Mouse (Mus musculus) ES-Bruce4 (cell line): ENCODE data around the gene Myom1. TPM values are rescaled to one million over a fixed set of nuclear protein-coding genes. Genes with fewer than 3 reads are reported as not detected.

Source experiments
- H3K27ac ChIP-seq: 2 replicates; pipeline ENCODE4 v1.5.1; 2012; ENCODE audit warnings: low read length, inconsistent platforms; ENCODE audit not compliant: insufficient read depth
- H3K27me3 ChIP-seq: 2 replicates; pipeline ENCODE4 v1.6.1; 2012; ENCODE audit warnings: mild to moderate bottlenecking, low read length, inconsistent platforms; ENCODE audit not compliant: control insufficient read depth, poor library complexity, insufficient read depth, severe bottlenecking
- H3K36me3 ChIP-seq: 2 replicates; pipeline ENCODE4 v1.6.1; 2012; ENCODE audit warnings: inconsistent platforms, mild to moderate bottlenecking, low read length, moderate library complexity; ENCODE audit not compliant: control insufficient read depth, poor library complexity, insufficient read depth, severe bottlenecking
- H3K4me1 ChIP-seq: one replicate; pipeline ENCODE4 v1.8.1; 2011; ENCODE audit warnings: low read length; ENCODE audit not compliant: control insufficient read depth, insufficient read depth
- H3K4me3 ChIP-seq: 2 replicates; pipeline ENCODE4 v1.5.1; 2011; ENCODE audit warnings: low read depth, mild to moderate bottlenecking, low read length
- H3K9ac ChIP-seq: 2 replicates; pipeline ENCODE4 v1.6.1; 2012; ENCODE audit warnings: low read depth, mild to moderate bottlenecking, inconsistent platforms; ENCODE audit not compliant: poor library complexity, severe bottlenecking
- H3K9me3 ChIP-seq: replicated peaks from 2 replicates; pipeline ENCODE4 v1.6.1; 2012; ENCODE audit warnings: mild to moderate bottlenecking, low read length, inconsistent platforms; ENCODE audit not compliant: control insufficient read depth, poor library complexity, insufficient read depth, severe bottlenecking
- CTCF ChIP-seq: IDR thresholded peaks from one replicate; pipeline ENCODE4 v1.8.1; 2011; ENCODE audit warnings: low read depth, low read length
- EP300 ChIP-seq: IDR thresholded peaks from 2 replicates; pipeline ENCODE4 v1.6.1; 2011; ENCODE audit warnings: low read depth, low read length; ENCODE audit not compliant: insufficient read depth
- POLR2A ChIP-seq: IDR thresholded peaks from one replicate; pipeline ENCODE4 v1.8.1; 2011; ENCODE audit warnings: low read length; ENCODE audit not compliant: insufficient read depth
- polyA plus RNA-seq: library from polyadenylated mRNA; stranded (reverse); fragments of >200 nt; gene quantifications from 2 replicates; pipeline ENCODE4 v1.2.4, GENCODE M21; 2011; ENCODE audit warnings: low read depth; ENCODE audit not compliant: missing spikeins, insufficient read depth, insufficient read length

The Myom1 gene
- polyA plus RNA-seq, 1 experiment, result 2.3 TPM

GRCm38 (mm10) chr17:71049292-71049691 lies 46.9 kb downstream of the Myom1 start:
- Histone ChIP-seq H3K4me1 (no peaks in the 10 kb centered on the region), H3K9ac (no peak overlapping the region), H3K27ac (no peak overlapping the region), H3K9me3 (no peaks in the 10 kb centered on the region), H3K27me3 (no peaks in the 10 kb centered on the region), H3K4me3 (no peak overlapping the region), H3K36me3 (no peaks in the 10 kb centered on the region)
- no peak for TF ChIP-seq CTCF
- TF ChIP-seq EP300, result no peak
- TF ChIP-seq POLR2A, result no peak

- Histone ChIP-seq H3K4me3 (no peak overlapping the region), H3K36me3 (no peaks in the 10 kb centered on the region), H3K9ac (no peak overlapping the region), H3K9me3 (no peaks in the 10 kb centered on the region), H3K27ac (no peak overlapping the region), H3K27me3 (no peaks in the 10 kb centered on the region), H3K4me1 (no peaks in the 10 kb centered on the region)
- TF ChIP-seq CTCF, result no peak
- no peak for TF ChIP-seq POLR2A
- TF ChIP-seq EP300, result no peak
These were observed 50.8 kb downstream of the Myom1 start for GRCm38 (mm10) chr17:71053134-71053708.

DNA sequence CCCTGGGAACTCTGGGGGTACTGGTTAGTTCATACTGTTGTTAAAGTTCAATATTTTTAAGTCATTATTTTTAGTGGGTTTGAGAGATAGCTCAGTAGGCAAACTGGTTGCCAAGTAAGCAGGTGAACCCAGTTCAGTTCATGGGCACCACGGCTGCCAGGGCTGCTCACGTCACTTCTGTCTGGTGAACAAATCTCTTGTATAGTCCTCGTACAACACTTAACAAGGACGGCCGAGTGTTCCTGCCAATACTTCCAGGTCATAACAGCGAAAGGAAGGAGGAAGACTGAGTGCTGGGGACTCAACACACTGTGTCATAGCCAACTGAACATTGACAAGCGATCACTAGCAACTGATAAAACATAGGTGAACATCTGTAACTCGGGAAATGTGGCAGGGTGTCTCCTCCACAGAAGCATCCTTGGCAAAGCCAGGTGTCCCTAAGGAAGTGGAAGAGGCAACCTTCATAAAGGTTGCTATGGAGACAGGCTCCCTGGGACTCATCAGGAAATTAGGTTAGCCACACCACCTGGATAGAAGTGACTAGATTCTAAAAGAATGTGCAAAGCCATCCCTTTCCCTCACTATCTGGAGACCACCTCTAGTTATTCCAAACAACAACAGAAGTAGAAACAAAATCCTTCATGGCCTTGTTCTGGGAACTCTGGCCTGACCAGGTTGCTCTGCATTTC lies 52.9 kb downstream of the Myom1 start:
- no peaks in the 10 kb centered on the region for H3K27me3 ChIP-seq

GRCm38 (mm10) chr17:71056405-71056804 lies 54.0 kb downstream of the Myom1 start:
- H3K27ac ChIP-seq, result no peak overlapping the region
- TF ChIP-seq CTCF (no peak), EP300 (no peak), POLR2A (no peak)

More for the DNA sequence above, 52.9 kb downstream of the Myom1 start:
- no peaks in the 10 kb centered on the region for H3K9me3 ChIP-seq
- H3K27ac ChIP-seq, result no peak overlapping the region
- no peaks in the 10 kb centered on the region for H3K36me3 ChIP-seq
- H3K4me1 ChIP-seq, result no peaks in the 10 kb centered on the region
- TF ChIP-seq CTCF (no peak), EP300 (no peak), POLR2A (no peak)
- no peak overlapping the region for H3K9ac ChIP-seq
- H3K4me3 ChIP-seq, result no peak overlapping the region

GRCm38 (mm10) chr17:71057758-71058157 lies 55.3 kb downstream of the Myom1 start:
- Histone ChIP-seq H3K9ac (no peak overlapping the region), H3K27ac (no peak overlapping the region), H3K27me3 (no peaks in the 10 kb centered on the region), H3K4me1 (no peaks in the 10 kb centered on the region), H3K36me3 (no peaks in the 10 kb centered on the region), H3K9me3 (no peaks in the 10 kb centered on the region), H3K4me3 (no peak overlapping the region)
- TF ChIP-seq POLR2A (no peak), EP300 (no peak), CTCF (no peak)

More at GRCm38 (mm10) chr17:71056405-71056804, 54.0 kb downstream of the Myom1 start:
- no peak overlapping the region for H3K4me3 ChIP-seq
- H3K4me1 ChIP-seq, result no peaks in the 10 kb centered on the region
- H3K27me3 ChIP-seq, result no peaks in the 10 kb centered on the region
- no peaks in the 10 kb centered on the region for H3K9me3 ChIP-seq
- H3K9ac ChIP-seq, result no peak overlapping the region
- no peaks in the 10 kb centered on the region for H3K36me3 ChIP-seq

DNA sequence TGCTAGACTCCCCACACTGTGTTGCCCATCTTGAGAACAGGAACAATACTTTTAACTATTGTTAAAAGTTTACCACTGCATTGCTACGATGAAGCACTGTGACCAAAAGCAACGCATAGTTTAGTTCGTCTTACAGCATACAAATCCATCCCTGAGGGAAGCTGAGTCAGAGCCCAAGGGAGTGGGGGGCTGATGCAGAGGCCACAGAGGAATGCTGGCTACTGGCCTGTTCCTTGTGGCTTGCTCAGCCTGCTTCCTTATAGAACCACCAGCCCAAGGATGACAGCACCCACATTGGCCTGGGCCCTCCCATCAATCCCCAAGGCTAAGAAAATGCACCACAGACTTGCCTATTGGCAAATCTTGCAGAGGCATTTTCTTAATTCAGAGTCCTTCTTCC lies 56.8 kb downstream of the Myom1 start:
- no peak overlapping the region for H3K4me3 ChIP-seq
- no peaks in the 10 kb centered on the region for H3K27me3 ChIP-seq
- no peaks in the 10 kb centered on the region for H3K9me3 ChIP-seq
- H3K27ac ChIP-seq, result no peak overlapping the region
- no peak overlapping the region for H3K9ac ChIP-seq
- no peaks in the 10 kb centered on the region for H3K4me1 ChIP-seq
- TF ChIP-seq POLR2A (no peak), CTCF (no peak), EP300 (no peak)
- no peaks in the 10 kb centered on the region for H3K36me3 ChIP-seq
